Mouse (Mus musculus): Measurements from ENCODE around the gene Zfp385a.
"Not testable (repeated sequence)": the region's sequence is repeated elsewhere in the genome, so short reads cannot be mapped to it uniquely, and the experiment has no call there.

Zfp385a gene

GRCm38 (mm10) chr15:103290843-103291242, 49.0 kb downstream of the Zfp385a start:
- DNase-seq (ENCODE audit: low spot score in 2 of 2): no peak

DNA sequence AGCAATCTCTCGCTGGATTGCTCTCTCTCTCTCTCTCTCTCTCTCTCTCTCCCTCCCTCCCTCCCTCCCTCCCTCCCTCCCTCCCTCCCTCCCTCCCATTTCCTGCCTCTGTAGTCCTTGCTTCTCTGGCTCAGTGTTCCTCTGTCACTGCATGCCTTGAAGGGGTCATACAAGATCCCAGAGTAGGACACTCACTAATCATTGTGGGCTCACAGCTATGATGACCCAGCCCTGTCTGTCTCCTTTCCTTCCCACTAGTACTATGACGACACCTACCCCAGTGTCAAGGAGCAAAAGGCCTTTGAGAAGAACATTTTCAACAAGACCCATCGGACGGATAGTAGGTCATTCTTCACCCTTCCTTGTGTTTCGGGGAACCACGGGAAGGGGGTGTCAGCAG, 49.5 kb downstream of the Zfp385a start:
- no peak for DNase-seq (ENCODE audit: low spot score in 2 of 2)

DNA sequence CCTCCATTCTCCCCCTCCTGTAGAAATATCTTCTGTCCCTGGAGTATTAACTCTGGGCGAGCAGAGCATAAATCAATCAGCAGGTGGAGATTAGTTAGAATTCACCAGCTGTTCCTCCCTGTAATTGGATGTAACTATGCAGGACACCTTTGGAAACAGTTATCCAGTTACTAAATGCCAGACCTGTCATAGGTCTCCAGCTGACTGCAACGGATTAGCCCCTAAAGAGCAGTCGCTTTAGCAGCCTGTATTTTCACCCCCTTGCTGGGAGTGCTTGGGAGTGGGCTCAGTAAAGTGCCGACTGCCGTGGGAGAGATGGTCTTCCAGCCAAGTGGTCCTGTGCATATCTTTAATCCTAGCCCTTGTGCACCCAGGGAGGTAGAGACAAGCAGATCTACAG, 50.3 kb downstream of the Zfp385a start:
- no peak for DNase-seq (ENCODE audit: low spot score in 2 of 2)

DNA sequence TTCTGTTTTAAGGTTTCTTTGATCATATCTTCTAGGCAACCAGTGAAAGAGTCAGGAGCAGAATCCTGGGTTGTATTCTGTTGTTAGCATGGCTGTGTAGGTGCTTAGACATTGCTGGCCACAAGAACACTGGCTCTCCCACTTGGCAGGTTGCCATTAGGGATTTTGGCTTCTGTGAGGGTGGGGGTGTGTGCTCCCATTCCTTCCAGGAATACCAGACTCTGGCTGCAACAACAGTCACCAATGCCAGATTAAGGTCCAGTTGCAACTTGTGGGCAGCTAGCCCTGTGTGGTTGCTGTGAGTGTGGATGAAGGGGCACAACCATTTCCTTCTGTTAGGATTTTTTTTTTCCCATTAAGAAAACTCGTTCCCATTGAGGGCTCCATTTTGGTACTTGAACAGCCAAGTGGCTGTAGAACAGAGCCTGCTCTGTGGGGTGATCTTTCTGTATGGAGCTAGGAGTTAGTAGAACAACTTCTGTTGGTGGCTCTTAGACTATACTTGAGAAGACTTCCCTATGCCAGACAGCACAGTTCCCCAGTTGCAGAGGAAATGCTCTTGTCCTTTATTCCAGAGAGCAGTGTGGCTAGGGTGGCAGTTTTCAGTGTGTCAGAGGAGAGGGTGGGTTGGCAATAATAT, 54.0 kb downstream of the Zfp385a start:
- no peak for DNase-seq (ENCODE audit: low spot score in 2 of 2)

- no peak for DNase-seq (ENCODE audit: low spot score in 2 of 2)
Measured at GRCm38 (mm10) chr15:103284647-103285046, 55.2 kb downstream of the Zfp385a start.

GRCm38 (mm10) chr15:103284066-103284465, 55.8 kb downstream of the Zfp385a start:
- DNase-seq (ENCODE audit: low spot score in 2 of 2): peak in 1 of 2 experiments; percentile 35

DNA sequence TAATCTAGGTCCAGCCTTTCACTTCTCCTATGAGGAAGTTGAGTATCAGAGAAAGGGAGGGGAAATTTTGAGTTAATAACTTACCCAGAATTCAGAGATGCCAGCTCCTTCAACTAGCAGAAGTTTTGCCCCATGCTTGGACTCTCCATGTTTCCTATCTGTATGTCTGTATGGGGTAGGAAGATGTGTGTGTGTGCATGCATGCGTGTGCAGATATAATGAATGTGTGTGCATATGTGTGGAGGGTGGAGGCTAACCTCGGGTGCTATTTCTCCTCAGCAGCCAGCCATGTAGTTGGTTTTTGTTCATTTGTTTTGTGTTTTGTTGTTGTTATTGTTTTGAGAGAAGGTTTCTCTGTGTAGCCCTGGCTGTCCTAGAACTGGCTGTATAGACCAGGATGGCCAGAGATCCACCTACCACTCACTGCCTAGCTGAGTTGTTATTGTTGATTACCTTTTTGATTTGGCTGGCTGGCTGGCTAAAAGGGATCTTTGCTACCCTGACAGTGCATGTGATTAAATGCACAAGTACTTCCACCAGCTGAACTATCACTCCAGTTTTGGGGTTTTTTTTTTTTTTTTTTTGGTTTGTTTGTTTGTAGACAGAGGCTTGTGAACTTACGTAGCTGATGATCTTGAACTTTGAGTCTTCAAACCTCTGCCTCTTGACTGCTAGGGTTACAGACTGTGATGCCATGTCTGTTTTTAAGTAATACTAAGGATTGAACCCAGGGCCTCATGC, 58.3 kb downstream of the Zfp385a start:
- no peak for DNase-seq (ENCODE audit: low spot score in 2 of 2)

- DNase-seq (ENCODE audit: low spot score in 2 of 2): no peak
Measured at GRCm38 (mm10) chr15:103280817-103281464, 59.0 kb downstream of the Zfp385a start.

- DNase-seq (ENCODE audit: low spot score in 2 of 2): no peak
Measured at GRCm38 (mm10) chr15:103279750-103280149, 60.1 kb downstream of the Zfp385a start.

GRCm38 (mm10) chr15:103277949-103278348, 61.9 kb downstream of the Zfp385a start:
- DNase-seq (ENCODE audit: low spot score in 2 of 2): no peak

GRCm38 (mm10) chr15:103275943-103276342, 64.0 kb downstream of the Zfp385a start:
- not testable (repeated sequence) for DNase-seq (ENCODE audit: low spot score in 2 of 2)

- peak; percentile 94 to 99 for DNase-seq (ENCODE audit: low spot score in 2 of 2)
Measured at GRCm38 (mm10) chr15:103272419-103273279, 67.2 kb downstream of the Zfp385a start, which contains the start of gene Copz1. TSS of gene Copz1 (plus strand) at chr15:103272714.

DNA sequence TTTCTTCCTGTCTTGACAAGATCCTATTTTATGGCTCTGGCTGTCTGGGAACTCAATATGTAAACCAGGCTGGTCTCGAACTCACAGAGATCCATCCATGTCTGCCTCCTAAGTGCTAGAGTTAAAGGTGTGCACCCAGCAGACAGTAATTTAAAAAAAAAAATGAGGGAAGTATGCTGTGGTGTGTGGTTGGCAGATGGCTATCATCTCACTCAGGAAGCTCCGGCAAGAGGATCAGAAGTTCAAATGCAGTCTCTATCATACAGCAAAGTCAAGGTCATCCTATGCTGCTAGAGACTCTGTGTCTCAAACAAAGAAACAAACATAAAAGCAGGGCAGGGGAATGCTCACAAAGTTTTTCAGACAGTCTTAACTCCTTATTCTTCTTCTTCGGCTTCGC, 71.0 kb downstream of the Zfp385a start:
- DNase-seq (ENCODE audit: low spot score in 2 of 2): no peak

DNA sequence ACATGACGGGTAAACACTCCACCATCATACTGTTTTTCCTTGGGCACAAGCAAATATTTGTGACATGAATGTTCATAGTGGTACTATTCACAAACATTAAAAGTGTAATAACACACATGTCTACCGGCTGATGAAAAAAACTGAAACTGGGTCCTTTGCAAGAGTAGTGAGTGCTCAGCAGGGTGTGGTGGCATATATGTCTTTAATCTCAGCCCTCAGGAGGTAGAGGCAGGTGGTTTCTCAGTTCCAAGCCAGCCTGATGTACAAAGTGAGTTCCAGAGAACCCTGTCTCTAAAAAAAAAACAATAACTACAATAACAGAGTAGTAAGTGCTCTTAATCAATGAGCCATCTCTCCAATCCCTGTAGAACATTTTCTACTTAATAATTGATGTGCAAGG, 75.1 kb downstream of the Zfp385a start:
- DNase-seq (ENCODE audit: low spot score in 2 of 2): no peak
